10 mouse cellular contexts compared by ENCODE assay signal in the genomic region with DNA sequence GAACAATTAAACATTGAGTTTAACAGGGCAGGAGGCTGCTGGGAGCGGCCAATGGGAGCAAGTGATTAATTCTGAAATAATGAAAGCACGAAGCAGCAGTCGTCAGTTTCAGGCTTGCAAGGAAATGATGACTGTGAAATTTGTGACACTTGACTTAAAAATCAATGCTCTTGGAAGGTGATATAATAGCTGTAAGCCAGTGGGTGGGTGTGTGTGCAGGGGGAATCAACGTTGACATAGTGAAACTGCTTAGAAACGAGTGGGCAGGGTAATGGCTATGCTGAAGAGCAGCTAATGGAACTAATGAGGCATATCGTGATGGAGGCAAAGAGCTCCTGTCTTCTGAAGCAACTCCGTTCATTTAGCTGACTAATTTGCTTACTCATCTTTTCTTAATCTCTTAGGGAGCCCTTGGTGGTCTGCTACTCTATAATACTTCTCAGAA.
DNase-seq lines count a peak whose midpoint lies in the region; ATAC-seq lines count a peak whose summit lies in the region.
"Had no signal": no experiment of that assay in that cellular context is flagged by ENCODE, and none has a peak within 500 bp of the region (broad histone marks: within the 10 kb centered on the region; RNA-seq: fewer than 3 reads in every experiment).

No protein-coding gene starts in this region.

- DNase-seq in liver, embryonic 11.5 days (ENCODE audit: low spot score): no peak
- DNase-seq in liver: no peak
- no peak for DNase-seq in frontal cortex, postnatal 36 days (ENCODE audit: low spot score in 2 of 2)
- no peak for DNase-seq in frontal cortex, postnatal 14 days (ENCODE audit: low spot score in 2 of 2)
- no peak for DNase-seq in natural killer cell, adult 2 months (ENCODE audit: low spot score in 2 of 2)
- DNase-seq: lung, adult 18-20 months had no signal

- H3K27ac ChIP-seq in liver, embryonic 11.5 days (ENCODE audit: low read depth, low read length): no peak overlapping the region
- no peak overlapping the region for H3K27ac ChIP-seq in hindbrain, embryonic 15.5 days (replicated peaks)
- H3K27ac ChIP-seq in neural tube, embryonic 13.5 days (replicated peaks): no peak overlapping the region

- H3K9ac ChIP-seq in liver, embryonic 11.5 days (ENCODE audit: low read depth, low read length): no peak overlapping the region
- no peak overlapping the region for H3K9ac ChIP-seq in hindbrain, embryonic 15.5 days
- no peak overlapping the region for H3K9ac ChIP-seq in neural tube, embryonic 13.5 days

- H3K4me2 ChIP-seq in liver, embryonic 11.5 days: peak overlapping the region; percentile 16; the same call in 1 of the 2 replicates
- peak overlapping the region; percentile 35 for H3K4me2 ChIP-seq in hindbrain, embryonic 15.5 days
- H3K4me2 ChIP-seq in neural tube, embryonic 13.5 days: peak overlapping the region; percentile 30

- no peak overlapping the region for H3K4me3 ChIP-seq in liver, embryonic 11.5 days (ENCODE audit: low read depth, low read length)
- H3K4me3 ChIP-seq in hindbrain, embryonic 15.5 days: no peak overlapping the region
- H3K4me3 ChIP-seq in neural tube, embryonic 13.5 days: no peak overlapping the region
- H3K4me3 ChIP-seq: myocyte had no signal

- H3K36me3 ChIP-seq in liver, embryonic 11.5 days (ENCODE audit: control insufficient read depth, insufficient read depth, low read length): no peaks in the 10 kb centered on the region
- H3K36me3 ChIP-seq in hindbrain, embryonic 15.5 days: no peaks in the 10 kb centered on the region
- no peaks in the 10 kb centered on the region for H3K36me3 ChIP-seq in neural tube, embryonic 13.5 days

- WGBS in liver, embryonic 11.5 days: 60% methylated on average over 7 of the region's 7 CpGs
- WGBS in hindbrain, embryonic 15.5 days: 13% methylated on average over 7 of the region's 7 CpGs
- 11% methylated on average over 7 of the region's 7 CpGs for WGBS in neural tube, embryonic 13.5 days

- no peaks in the 10 kb centered on the region for H3K9me3 ChIP-seq in liver, embryonic 11.5 days (ENCODE audit: control insufficient read depth, low read length)
- H3K9me3 ChIP-seq in hindbrain, embryonic 15.5 days: no peaks in the 10 kb centered on the region
- H3K9me3 ChIP-seq in neural tube, embryonic 13.5 days: no peaks in the 10 kb centered on the region

- peaks cover 16% of the 10 kb centered on the region for H3K4me1 ChIP-seq in liver, embryonic 11.5 days (replicated peaks; ENCODE audit: control insufficient read depth, insufficient read depth, low read length)
- H3K4me1 ChIP-seq in hindbrain, embryonic 15.5 days (replicated peaks): peaks cover 6% of the 10 kb centered on the region
- H3K4me1 ChIP-seq in neural tube, embryonic 13.5 days (replicated peaks): peaks cover 7% of the 10 kb centered on the region

- ATAC-seq in liver, embryonic 11.5 days (replicated peaks; ENCODE audit: low FRiP score): no peak
- ATAC-seq in common myeloid progenitor, adult 5-6 weeks (replicated peaks; ENCODE audit: low read depth, poor library complexity, severe bottlenecking): peak; percentile 46
- no peak for ATAC-seq in hindbrain, embryonic 15.5 days (ENCODE audit: low FRiP score, low read depth)
- peak; percentile 40; the same call in 1 of the 2 replicates for ATAC-seq in neural tube, embryonic 13.5 days (ENCODE audit: low read depth)

- no peaks in the 10 kb centered on the region for H3K27me3 ChIP-seq in liver, embryonic 11.5 days (replicated peaks; ENCODE audit: control insufficient read depth, insufficient read depth, low read length)
- no peaks in the 10 kb centered on the region for H3K27me3 ChIP-seq in hindbrain, embryonic 15.5 days
- H3K27me3 ChIP-seq in neural tube, embryonic 13.5 days: no peaks in the 10 kb centered on the region

Comparison
In these comparisons a context has a peak if more than half of its experiments do, and no peak if none do; other contexts are left out.
1. ATAC-seq: peak in common myeloid progenitor, adult 5-6 weeks (single experiment) and neural tube, embryonic 13.5 days (single experiment); none in liver, embryonic 11.5 days (single experiment) and hindbrain, embryonic 15.5 days (single experiment).
2. Peak in every context shown above with its lines, with median percentiles within 50 percentile points of each other: H3K4me2 ChIP-seq.